Mouse (Mus musculus): Measurements from ENCODE around the gene Smarca2. TPM values are rescaled to one million over a fixed set of nuclear protein-coding genes. Genes with fewer than 3 reads are reported as not detected.
A peak's percentile ranks its signal among the peaks of the same experiment; 100 is the strongest.

Smarca2 gene
- polyA plus RNA-seq, 1 experiment = 2.0 TPM

GRCm38 (mm10) chr19:26709095-26709494 is 104.2 kb downstream of the Smarca2 start:
- Histone ChIP-seq H3K79me2 (ENCODE audit: control insufficient read depth, insufficient read depth) (no peaks in the 10 kb centered on the region), H3K4me2 (ENCODE audit: low read depth) (no peak overlapping the region)
- TF ChIP-seq REST (IDR thresholded peaks at IDR 0.05; ENCODE audit: insufficient read depth, insufficient read length) (no peak), USF1 (IDR thresholded peaks at IDR 0.05; ENCODE audit: low read depth) (no peak), E2F4 (IDR thresholded peaks at IDR 0.05; ENCODE audit: insufficient read depth) (no peak), SRF (IDR thresholded peaks at IDR 0.05; ENCODE audit: control insufficient read depth, insufficient read length, low read depth) (no peak), POLR2A (IDR thresholded peaks at IDR 0.05; ENCODE audit: insufficient read length, low read depth) (no peak), TCF3 (IDR thresholded peaks at IDR 0.05; ENCODE audit: insufficient read length, low read depth) (no peak), MYOD1 (IDR thresholded peaks at IDR 0.05; ENCODE audit: control insufficient read depth in 1 of 3, insufficient read length in 2 of 3, low read depth in 2 of 3) (no peak), TCF12 (IDR thresholded peaks at IDR 0.05; ENCODE audit: insufficient read depth, poor library complexity, severe bottlenecking) (no peak), MAX (IDR thresholded peaks at IDR 0.05; ENCODE audit: low read depth) (no peak), MYOG (IDR thresholded peaks at IDR 0.05; ENCODE audit: control insufficient read depth in 1 of 3, insufficient read depth in 1 of 3, insufficient read length in 2 of 3, low read depth in 2 of 3) (no peak), POLR2AphosphoS2 (IDR thresholded peaks at IDR 0.05; ENCODE audit: insufficient read length, low read depth) (no peak), CEBPB (IDR thresholded peaks at IDR 0.05; ENCODE audit: insufficient read depth, poor library complexity, severe bottlenecking) (no peak)

GRCm38 (mm10) chr19:26711268-26711667 is 106.4 kb downstream of the Smarca2 start:
- no peak for TF ChIP-seq POLR2A (IDR thresholded peaks at IDR 0.05; ENCODE audit: insufficient read length, low read depth)
- no peak for TF ChIP-seq USF1 (IDR thresholded peaks at IDR 0.05; ENCODE audit: low read depth)
- no peak for TF ChIP-seq TCF3 (IDR thresholded peaks at IDR 0.05; ENCODE audit: insufficient read length, low read depth)
- no peak for TF ChIP-seq POLR2AphosphoS2 (IDR thresholded peaks at IDR 0.05; ENCODE audit: insufficient read length, low read depth)
- no peak for TF ChIP-seq TCF12 (IDR thresholded peaks at IDR 0.05; ENCODE audit: insufficient read depth, poor library complexity, severe bottlenecking)
- no peak for TF ChIP-seq MYOD1 (IDR thresholded peaks at IDR 0.05; ENCODE audit: control insufficient read depth in 1 of 3, insufficient read length in 2 of 3, low read depth in 2 of 3)
- no peak for TF ChIP-seq REST (IDR thresholded peaks at IDR 0.05; ENCODE audit: insufficient read depth, insufficient read length)
- no peak for TF ChIP-seq E2F4 (IDR thresholded peaks at IDR 0.05; ENCODE audit: insufficient read depth)
- TF ChIP-seq SRF (IDR thresholded peaks at IDR 0.05; ENCODE audit: control insufficient read depth, insufficient read length, low read depth) = no peak
- TF ChIP-seq CEBPB (IDR thresholded peaks at IDR 0.05; ENCODE audit: insufficient read depth, poor library complexity, severe bottlenecking) = no peak
- TF ChIP-seq MAX (IDR thresholded peaks at IDR 0.05; ENCODE audit: low read depth) = no peak
- TF ChIP-seq MYOG (IDR thresholded peaks at IDR 0.05; ENCODE audit: control insufficient read depth in 1 of 3, insufficient read depth in 1 of 3, insufficient read length in 2 of 3, low read depth in 2 of 3) = no peak
- Histone ChIP-seq H3K36me3 (ENCODE audit: control insufficient read depth, insufficient read depth) (no peaks in the 10 kb centered on the region), H3K4me3 (no peak overlapping the region), H3K4me2 (ENCODE audit: low read depth) (no peak overlapping the region), H3K27me3 (ENCODE audit: control insufficient read depth, insufficient read depth, insufficient read length) (no peaks in the 10 kb centered on the region), H3K79me2 (ENCODE audit: control insufficient read depth, insufficient read depth) (no peaks in the 10 kb centered on the region), H3ac (ENCODE audit: control insufficient read depth, insufficient read length) (no peak overlapping the region)

More at GRCm38 (mm10) chr19:26709095-26709494, 104.2 kb downstream of the Smarca2 start:
- no peaks in the 10 kb centered on the region for H3K27me3 ChIP-seq (ENCODE audit: control insufficient read depth, insufficient read depth, insufficient read length)
- H3K36me3 ChIP-seq (ENCODE audit: control insufficient read depth, insufficient read depth) = no peaks in the 10 kb centered on the region
- H3K4me3 ChIP-seq = no peak overlapping the region
- H3ac ChIP-seq (ENCODE audit: control insufficient read depth, insufficient read length) = no peak overlapping the region

DNA sequence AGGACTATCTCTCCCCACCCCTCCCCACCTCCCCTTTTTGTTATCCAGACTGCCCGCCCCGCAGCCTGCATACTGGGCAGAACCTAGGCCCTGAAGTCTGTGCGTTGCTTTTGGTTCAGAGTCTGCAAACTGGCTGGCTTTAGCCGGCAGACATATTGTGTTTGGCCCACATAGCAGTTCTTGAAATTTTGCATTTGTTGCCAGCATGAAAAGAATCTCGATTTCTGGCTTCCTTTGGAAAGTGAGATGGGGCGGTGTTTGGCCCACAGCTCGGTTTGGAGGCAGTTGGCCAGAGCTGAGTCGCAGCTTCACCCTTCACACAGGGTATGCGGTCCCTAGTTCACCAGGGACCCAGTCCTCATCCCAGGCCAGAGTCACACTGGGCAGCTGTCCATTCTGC is 111.4 kb downstream of the Smarca2 start:
- Histone ChIP-seq H3ac (ENCODE audit: control insufficient read depth, insufficient read length) (no peak overlapping the region), H3K4me3 (no peak overlapping the region), H3K27me3 (ENCODE audit: control insufficient read depth, insufficient read depth, insufficient read length) (no peaks in the 10 kb centered on the region), H3K79me2 (ENCODE audit: control insufficient read depth, insufficient read depth) (no peaks in the 10 kb centered on the region), H3K4me2 (ENCODE audit: low read depth) (peak overlapping the region; percentile 12), H3K36me3 (ENCODE audit: control insufficient read depth, insufficient read depth) (no peaks in the 10 kb centered on the region)
- TF ChIP-seq CEBPB (IDR thresholded peaks at IDR 0.05; ENCODE audit: insufficient read depth, poor library complexity, severe bottlenecking) = no peak
- no peak for TF ChIP-seq MYOD1 (IDR thresholded peaks at IDR 0.05; ENCODE audit: control insufficient read depth in 1 of 3, insufficient read length in 2 of 3, low read depth in 2 of 3)
- TF ChIP-seq TCF12 (IDR thresholded peaks at IDR 0.05; ENCODE audit: insufficient read depth, poor library complexity, severe bottlenecking) = no peak
- TF ChIP-seq E2F4 (IDR thresholded peaks at IDR 0.05; ENCODE audit: insufficient read depth) = no peak
- TF ChIP-seq MAX (IDR thresholded peaks at IDR 0.05; ENCODE audit: low read depth) = no peak
- no peak for TF ChIP-seq POLR2AphosphoS2 (IDR thresholded peaks at IDR 0.05; ENCODE audit: insufficient read length, low read depth)
- no peak for TF ChIP-seq REST (IDR thresholded peaks at IDR 0.05; ENCODE audit: insufficient read depth, insufficient read length)
- no peak for TF ChIP-seq MYOG (IDR thresholded peaks at IDR 0.05; ENCODE audit: control insufficient read depth in 1 of 3, insufficient read depth in 1 of 3, insufficient read length in 2 of 3, low read depth in 2 of 3)
- no peak for TF ChIP-seq POLR2A (IDR thresholded peaks at IDR 0.05; ENCODE audit: insufficient read length, low read depth)
- TF ChIP-seq USF1 (IDR thresholded peaks at IDR 0.05; ENCODE audit: low read depth) = no peak
- no peak for TF ChIP-seq SRF (IDR thresholded peaks at IDR 0.05; ENCODE audit: control insufficient read depth, insufficient read length, low read depth)
- TF ChIP-seq TCF3 (IDR thresholded peaks at IDR 0.05; ENCODE audit: insufficient read length, low read depth) = no peak

DNA sequence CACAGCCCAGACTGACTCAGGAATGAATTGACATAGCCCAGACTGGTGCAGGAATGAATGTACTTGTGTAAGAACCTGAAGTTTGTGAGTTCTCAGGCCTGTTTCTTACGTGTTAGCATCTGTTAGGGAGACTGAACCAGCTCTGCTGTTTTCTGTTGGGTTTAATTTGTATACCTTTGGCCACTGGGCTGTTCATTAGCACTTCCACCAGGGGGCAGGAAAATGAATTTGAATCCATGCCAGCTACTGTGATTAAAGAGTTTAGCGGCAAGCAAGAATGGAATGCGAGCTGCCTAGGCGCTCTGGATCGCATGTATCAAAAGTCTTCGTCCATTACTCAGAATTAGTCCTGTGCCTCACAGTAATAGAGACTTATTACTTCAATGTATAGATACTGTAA is 113.4 kb downstream of the Smarca2 start:
- H3K36me3 ChIP-seq (ENCODE audit: control insufficient read depth, insufficient read depth) = no peaks in the 10 kb centered on the region
- TF ChIP-seq SRF (IDR thresholded peaks at IDR 0.05; ENCODE audit: control insufficient read depth, insufficient read length, low read depth) = no peak
- no peak for TF ChIP-seq TCF3 (IDR thresholded peaks at IDR 0.05; ENCODE audit: insufficient read length, low read depth)
- no peak for TF ChIP-seq E2F4 (IDR thresholded peaks at IDR 0.05; ENCODE audit: insufficient read depth)
- TF ChIP-seq MYOG (IDR thresholded peaks at IDR 0.05; ENCODE audit: control insufficient read depth in 1 of 3, insufficient read depth in 1 of 3, insufficient read length in 2 of 3, low read depth in 2 of 3) = no peak
- no peak for TF ChIP-seq USF1 (IDR thresholded peaks at IDR 0.05; ENCODE audit: low read depth)
- no peak for TF ChIP-seq POLR2A (IDR thresholded peaks at IDR 0.05; ENCODE audit: insufficient read length, low read depth)
- TF ChIP-seq POLR2AphosphoS2 (IDR thresholded peaks at IDR 0.05; ENCODE audit: insufficient read length, low read depth) = no peak
- no peak for TF ChIP-seq REST (IDR thresholded peaks at IDR 0.05; ENCODE audit: insufficient read depth, insufficient read length)
- no peak for TF ChIP-seq MYOD1 (IDR thresholded peaks at IDR 0.05; ENCODE audit: control insufficient read depth in 1 of 3, insufficient read length in 2 of 3, low read depth in 2 of 3)
- TF ChIP-seq TCF12 (IDR thresholded peaks at IDR 0.05; ENCODE audit: insufficient read depth, poor library complexity, severe bottlenecking) = no peak
- TF ChIP-seq CEBPB (IDR thresholded peaks at IDR 0.05; ENCODE audit: insufficient read depth, poor library complexity, severe bottlenecking) = no peak
- no peak for TF ChIP-seq MAX (IDR thresholded peaks at IDR 0.05; ENCODE audit: low read depth)

More for the DNA sequence above, 113.4 kb downstream of the Smarca2 start:
- Histone ChIP-seq H3ac (ENCODE audit: control insufficient read depth, insufficient read length) (no peak overlapping the region), H3K79me2 (ENCODE audit: control insufficient read depth, insufficient read depth) (no peaks in the 10 kb centered on the region), H3K4me2 (ENCODE audit: low read depth) (no peak overlapping the region), H3K4me3 (no peak overlapping the region), H3K27me3 (ENCODE audit: control insufficient read depth, insufficient read depth, insufficient read length) (no peaks in the 10 kb centered on the region)

Data from myocyte (in vitro differentiated cells).